Mouse (Mus musculus): ENCODE measurements at regions not wholly inside any gene's neighbourhood (a gene's known extent, or its start where the extent isn't known, plus 50 kb on each side); places are given as distances from the start of the nearest gene placed in this dataset.

GRCm38 (mm10) chr10:25601471-25601870, 65.4 kb upstream of the Smlr1 start:
- no peaks in the 10 kb centered on the region for H3K9me3 ChIP-seq
- H3K36me3 ChIP-seq (replicated peaks) = no peaks in the 10 kb centered on the region
- H3K4me1 ChIP-seq = no peaks in the 10 kb centered on the region
- WGBS = 88% methylated on average over 2 of the region's 2 CpGs
- H3K27me3 ChIP-seq (replicated peaks; ENCODE audit: low read depth, poor library complexity, severe bottlenecking) = no peaks in the 10 kb centered on the region
- no peak overlapping the region for H3K27ac ChIP-seq (replicated peaks)
- no peak overlapping the region for H3K4me3 ChIP-seq
- DNase-seq (ENCODE audit: low spot score) = no peak

GRCm38 (mm10) chr10:25589316-25589645, 53.2 kb upstream of the Smlr1 start:
- no peaks in the 10 kb centered on the region for H3K4me1 ChIP-seq
- H3K4me3 ChIP-seq = no peak overlapping the region
- no peak overlapping the region for H3K27ac ChIP-seq (replicated peaks)
- no peaks in the 10 kb centered on the region for H3K9me3 ChIP-seq
- H3K36me3 ChIP-seq (replicated peaks) = no peaks in the 10 kb centered on the region
- no peaks in the 10 kb centered on the region for H3K27me3 ChIP-seq (replicated peaks; ENCODE audit: low read depth, poor library complexity, severe bottlenecking)
- DNase-seq (ENCODE audit: low spot score) = no peak
- WGBS = 95% methylated on average over 2 of the region's 2 CpGs

GRCm38 (mm10) chr10:25588611-25589315, 52.7 kb upstream of the Smlr1 start:
- H3K36me3 ChIP-seq (replicated peaks) = no peaks in the 10 kb centered on the region
- 84% methylated on average over 12 of the region's 12 CpGs for WGBS
- H3K27ac ChIP-seq (replicated peaks) = no peak overlapping the region
- H3K4me1 ChIP-seq = no peaks in the 10 kb centered on the region
- no peaks in the 10 kb centered on the region for H3K27me3 ChIP-seq (replicated peaks; ENCODE audit: low read depth, poor library complexity, severe bottlenecking)
- no peak overlapping the region for H3K4me3 ChIP-seq
- H3K9me3 ChIP-seq = no peaks in the 10 kb centered on the region
- DNase-seq (ENCODE audit: low spot score) = no peak
